Mouse (Mus musculus): ENCODE results near the gene Vmn1r62. TPM values are rescaled to one million over a fixed set of nuclear protein-coding genes. Genes with fewer than 3 reads are reported as not detected.

Gene Vmn1r62
- not detected for polyA plus RNA-seq (2017; shearing (Covaris generic))

DNA sequence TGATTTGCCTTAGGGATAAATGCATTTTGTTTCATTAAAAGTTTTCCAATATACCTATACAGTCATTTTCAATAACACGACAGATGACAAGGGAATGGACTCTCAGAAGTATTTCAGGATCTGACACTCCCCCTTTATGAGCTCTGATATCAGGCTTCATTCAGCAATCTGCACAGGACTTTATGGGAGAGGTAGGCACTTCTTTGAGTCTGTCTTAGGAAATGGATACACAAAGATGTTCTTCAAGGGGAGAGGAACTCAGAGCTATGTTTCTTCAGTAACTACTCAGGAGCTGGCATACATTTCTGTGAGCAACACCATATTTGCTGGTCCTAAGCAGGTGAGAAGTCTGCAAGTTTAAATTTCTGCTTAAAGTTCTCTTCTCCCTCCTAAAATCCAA is at the start of gene Vmn1r62:
Gene Vmn1r62, plus strand, starts transcription at position 301 of the 400 bp plus-strand sequence.

Other genes starting within 250 kb of the Vmn1r62 start
- not detected for gene Vmn1r59, start 216.9 kb upstream of the Vmn1r62 start, polyA plus RNA-seq (2017; shearing (Covaris generic))
- not detected for gene Vmn2r28, start 179.7 kb upstream of the Vmn1r62 start, polyA plus RNA-seq (2017; shearing (Covaris generic))
- 0.10 TPM for gene Vmn1r60, start 126.3 kb upstream of the Vmn1r62 start, polyA plus RNA-seq (2017; shearing (Covaris generic))
- gene Vmn1r61, start 60.3 kb upstream of the Vmn1r62 start, polyA plus RNA-seq (2017; shearing (Covaris generic)): not detected
- not detected for gene Vmn1r63, start 131.8 kb downstream of the Vmn1r62 start, polyA plus RNA-seq (2017; shearing (Covaris generic))
- not detected for gene Vmn1r64, start 210.9 kb downstream of the Vmn1r62 start, polyA plus RNA-seq (2017; shearing (Covaris generic))